Mouse (Mus musculus) forebrain, embryonic 10.5 days (tissue): ENCODE data around the gene Dnmt1. TPM values are rescaled to one million over a fixed set of nuclear protein-coding genes. Genes with fewer than 3 reads are reported as not detected.

Source experiments
- DNase-seq: peaks from one replicate; pipeline ENCODE4 v3.0.0-alpha.2; 2017; ENCODE audit warnings: low spot score; ENCODE audit errors: extremely low spot score
- H3K27ac ChIP-seq: fragments of 300-500 bp; sonication (generic); 2 replicates; pipeline ENCODE4 v1.5.1; 2016; ENCODE audit warnings: mild to moderate bottlenecking
- H3K27me3 ChIP-seq: fragments of 300-500 bp; sonication (generic); 2 replicates; pipeline ENCODE4 v1.6.1; 2016; ENCODE audit warnings: mild to moderate bottlenecking; ENCODE audit not compliant: poor library complexity, severe bottlenecking
- H3K36me3 ChIP-seq: fragments of 300-500 bp; sonication (generic); replicated peaks from 2 replicates; pipeline ENCODE4 v1.6.1; 2016; ENCODE audit warnings: mild to moderate bottlenecking, moderate library complexity
- H3K4me1 ChIP-seq: fragments of 300-500 bp; sonication (generic); 2 replicates; pipeline ENCODE4 v1.6.1; 2016
- H3K4me3 ChIP-seq: fragments of 300-500 bp; sonication (generic); 2 replicates; pipeline ENCODE4 v1.5.1; 2016; ENCODE audit warnings: mild to moderate bottlenecking, moderate library complexity
- H3K9me3 ChIP-seq: fragments of 300-500 bp; sonication (generic); 2 replicates; pipeline ENCODE4 v1.6.1; 2016; ENCODE audit warnings: mild to moderate bottlenecking, moderate library complexity
- WGBS: fragments of 180-500 bp; shearing (Covaris S2); methylation state at CpG from one replicate; pipeline ENCODE4 v1.1.7; 2016; 5-methylcytosine and 5-hydroxymethylcytosine counted together
- polyA plus RNA-seq: library from polyadenylated mRNA; unstranded; fragments of >200 nt; fragmentation: Nextera tagmentation; extraction: Ambion mirVana; gene quantifications from 2 replicates; pipeline ENCODE4 v1.2.1, GENCODE M21; 2016

The Dnmt1 gene
- polyA plus RNA-seq, 1 experiment from 2014 or later, result 171 TPM

GRCm38 (mm10) chr9:20886563-20886962 lies 73.1 kb downstream of the Dnmt1 start:
- H3K4me1 ChIP-seq, result peaks cover 15% of the 10 kb centered on the region
- H3K27ac ChIP-seq, result no peak overlapping the region
- peaks cover 9% of the 10 kb centered on the region; the same call in 1 of the 2 replicates for H3K9me3 ChIP-seq
- 96% methylated on average over 2 of the region's 2 CpGs for WGBS
- H3K27me3 ChIP-seq, result no peaks in the 10 kb centered on the region
- H3K36me3 ChIP-seq, result peaks cover 24% of the 10 kb centered on the region
- no peak overlapping the region for H3K4me3 ChIP-seq
- no peak for DNase-seq

GRCm38 (mm10) chr9:20879097-20879792 lies 80.4 kb downstream of the Dnmt1 start, which contains the start of gene Angptl6:
TSS of gene Angptl6 (minus strand) at chr9:20879727.
- Histone ChIP-seq H3K27me3 (no peaks in the 10 kb centered on the region; the same call in 1 of the 2 replicates), H3K4me1 (peaks cover 16% of the 10 kb centered on the region), H3K4me3 (peak within 1 kb of the TSS; percentile 59), H3K36me3 (no peaks in the 10 kb centered on the region), H3K9me3 (peaks cover 7% of the 10 kb centered on the region; the same call in 1 of the 2 replicates), H3K27ac (peak within 1 kb of the TSS; percentile 95)
- DNase-seq, result no peak
- 92% methylated on average over 13 of the region's 13 CpGs for WGBS

GRCm38 (mm10) chr9:20878710-20879065 lies 81.0 kb downstream of the Dnmt1 start:
- Histone ChIP-seq H3K9me3 (0 out of 2 replicates have a peak, but pooled peaks cover 6% of the 10 kb centered on the region), H3K36me3 (no peaks in the 10 kb centered on the region), H3K4me1 (peaks cover 16% of the 10 kb centered on the region), H3K27ac (peak overlapping the region; percentile 95), H3K27me3 (no peaks in the 10 kb centered on the region; the same call in 1 of the 2 replicates), H3K4me3 (peak overlapping the region; percentile 59)
- 17% methylated on average over 10 of the region's 10 CpGs for WGBS
- DNase-seq, result no peak

- Histone ChIP-seq H3K4me1 (peaks cover 16% of the 10 kb centered on the region), H3K4me3 (peak overlapping the region; percentile 59), H3K9me3 (0 out of 2 replicates have a peak, but pooled peaks cover 6% of the 10 kb centered on the region), H3K27me3 (no peaks in the 10 kb centered on the region; the same call in 1 of the 2 replicates), H3K36me3 (no peaks in the 10 kb centered on the region), H3K27ac (peak overlapping the region; percentile 95)
- DNase-seq, result peak; percentile 100
- WGBS, result under 1% methylated on average over 69 of the region's 69 CpGs
Observed at GRCm38 (mm10) chr9:20878041-20878709, 81.5 kb downstream of the Dnmt1 start.

GRCm38 (mm10) chr9:20877118-20878040 lies 82.3 kb downstream of the Dnmt1 start:
- 37% methylated on average over 14 of the region's 14 CpGs for WGBS
- Histone ChIP-seq H3K27me3 (no peaks in the 10 kb centered on the region; the same call in 1 of the 2 replicates), H3K9me3 (0 out of 2 replicates have a peak, but pooled peaks cover 6% of the 10 kb centered on the region), H3K4me1 (peaks cover 16% of the 10 kb centered on the region), H3K4me3 (peak overlapping the region; percentile 59), H3K27ac (peak overlapping the region; percentile 95), H3K36me3 (no peaks in the 10 kb centered on the region)
- no peak for DNase-seq

GRCm38 (mm10) chr9:20876318-20877117 lies 83.2 kb downstream of the Dnmt1 start:
- no peak for DNase-seq
- no peaks in the 10 kb centered on the region; the same call in 1 of the 2 replicates for H3K27me3 ChIP-seq
- WGBS, result 73% methylated on average over 9 of the region's 9 CpGs

GRCm38 (mm10) chr9:20875021-20875790 lies 84.5 kb downstream of the Dnmt1 start:
- WGBS, result 71% methylated on average over 23 of the region's 23 CpGs

More at GRCm38 (mm10) chr9:20876318-20877117, 83.2 kb downstream of the Dnmt1 start:
- peaks cover 16% of the 10 kb centered on the region for H3K4me1 ChIP-seq
- 0 out of 2 replicates have a peak, but pooled peaks cover 6% of the 10 kb centered on the region for H3K9me3 ChIP-seq
- H3K4me3 ChIP-seq, result no peak overlapping the region
- peak overlapping the region; percentile 56; the same call in 1 of the 2 replicates for H3K27ac ChIP-seq
- no peaks in the 10 kb centered on the region for H3K36me3 ChIP-seq

GRCm38 (mm10) chr9:20873521-20873920 lies 86.2 kb downstream of the Dnmt1 start:
- 94% methylated on average over 12 of the region's 12 CpGs for WGBS
- no peak overlapping the region for H3K4me3 ChIP-seq
- H3K4me1 ChIP-seq, result peaks cover 17% of the 10 kb centered on the region
- no peak overlapping the region for H3K27ac ChIP-seq
- no peak for DNase-seq
- H3K36me3 ChIP-seq, result no peaks in the 10 kb centered on the region
- peaks cover 29% of the 10 kb centered on the region for H3K27me3 ChIP-seq
- 0 out of 2 replicates have a peak, but pooled peaks cover 6% of the 10 kb centered on the region for H3K9me3 ChIP-seq

More at GRCm38 (mm10) chr9:20875021-20875790, 84.5 kb downstream of the Dnmt1 start:
- peaks cover 12% of the 10 kb centered on the region for H3K27me3 ChIP-seq
- no peak overlapping the region for H3K27ac ChIP-seq
- no peaks in the 10 kb centered on the region for H3K36me3 ChIP-seq
- no peak for DNase-seq
- H3K4me1 ChIP-seq, result peaks cover 16% of the 10 kb centered on the region
- no peak overlapping the region for H3K4me3 ChIP-seq
- H3K9me3 ChIP-seq, result 0 out of 2 replicates have a peak, but pooled peaks cover 6% of the 10 kb centered on the region

- H3K27ac ChIP-seq, result no peak overlapping the region
- H3K4me1 ChIP-seq, result peaks cover 16% of the 10 kb centered on the region
- no peaks in the 10 kb centered on the region for H3K36me3 ChIP-seq
- DNase-seq, result no peak
- H3K9me3 ChIP-seq, result 0 out of 2 replicates have a peak, but pooled peaks cover 2% of the 10 kb centered on the region
- H3K4me3 ChIP-seq, result no peak overlapping the region
- 88% methylated on average over 10 of the region's 10 CpGs for WGBS
- H3K27me3 ChIP-seq, result peaks cover 35% of the 10 kb centered on the region
Observed at GRCm38 (mm10) chr9:20872991-20873390, 86.7 kb downstream of the Dnmt1 start.

GRCm38 (mm10) chr9:20870211-20871173 lies 89.2 kb downstream of the Dnmt1 start:
- H3K4me3 ChIP-seq, result no peak overlapping the region
- H3K4me1 ChIP-seq, result peaks cover 9% of the 10 kb centered on the region
- peaks cover 54% of the 10 kb centered on the region for H3K27me3 ChIP-seq
- H3K36me3 ChIP-seq, result no peaks in the 10 kb centered on the region
- no peaks in the 10 kb centered on the region for H3K9me3 ChIP-seq
- WGBS, result 80% methylated on average over 12 of the region's 12 CpGs
- no peak overlapping the region for H3K27ac ChIP-seq
- no peak for DNase-seq
